Mouse (Mus musculus): ENCODE results near the gene Slc45a1. TPM values are rescaled to one million over a fixed set of nuclear protein-coding genes. Genes with fewer than 3 reads are reported as not detected.

Gene Slc45a1
- polyA plus RNA-seq, 1 experiment from 2014 or later: 10.5 TPM

- WGBS: 96% methylated on average over 20 of the region's 20 CpGs
- Histone ChIP-seq H3K4me2 (no peak overlapping the region), H3K4me3 (no peak overlapping the region), H3K9me3 (replicated peaks) (peaks cover 8% of the 10 kb centered on the region; the same call in 1 of the 2 replicates), H3K4me1 (0 out of 2 replicates have a peak, but pooled peaks cover 8% of the 10 kb centered on the region), H3K27ac (no peak overlapping the region), H3K36me3 (ENCODE audit: poor library complexity, severe bottlenecking) (no peaks in the 10 kb centered on the region), H3K9ac (no peak overlapping the region), H3K27me3 (no peaks in the 10 kb centered on the region)
- no peak for ATAC-seq
Measured at GRCm38 (mm10) chr4:150678789-150679188, 26.8 kb upstream of the Slc45a1 start.

GRCm38 (mm10) chr4:150677846-150678224 is 25.9 kb upstream of the Slc45a1 start:
- Histone ChIP-seq H3K9me3 (replicated peaks) (peaks cover 8% of the 10 kb centered on the region; the same call in 1 of the 2 replicates), H3K4me2 (peak overlapping the region; percentile 29; the same call in 1 of the 2 replicates), H3K4me3 (no peak overlapping the region), H3K9ac (no peak overlapping the region), H3K27ac (no peak overlapping the region), H3K4me1 (0 out of 2 replicates have a peak, but pooled peaks cover 8% of the 10 kb centered on the region), H3K36me3 (ENCODE audit: poor library complexity, severe bottlenecking) (no peaks in the 10 kb centered on the region), H3K27me3 (no peaks in the 10 kb centered on the region)
- 3% methylated on average over 4 of the region's 4 CpGs for WGBS
- ATAC-seq: no peak

GRCm38 (mm10) chr4:150677126-150677845 is 25.3 kb upstream of the Slc45a1 start:
- ATAC-seq: no peak
- Histone ChIP-seq H3K9me3 (replicated peaks) (peaks cover 8% of the 10 kb centered on the region; the same call in 1 of the 2 replicates), H3K36me3 (ENCODE audit: poor library complexity, severe bottlenecking) (no peaks in the 10 kb centered on the region), H3K4me1 (0 out of 2 replicates have a peak, but pooled peaks cover 8% of the 10 kb centered on the region), H3K9ac (no peak overlapping the region), H3K27me3 (no peaks in the 10 kb centered on the region), H3K4me2 (peak overlapping the region; percentile 29; the same call in 1 of the 2 replicates), H3K27ac (no peak overlapping the region), H3K4me3 (no peak overlapping the region)
- WGBS: 12% methylated on average over 10 of the region's 10 CpGs

- WGBS: 91% methylated on average over 13 of the region's 13 CpGs
Measured at GRCm38 (mm10) chr4:150676029-150676428, 24.1 kb upstream of the Slc45a1 start.

GRCm38 (mm10) chr4:150675274-150675673 is 23.3 kb upstream of the Slc45a1 start:
- Histone ChIP-seq H3K4me1 (0 out of 2 replicates have a peak, but pooled peaks cover 8% of the 10 kb centered on the region), H3K4me2 (no peak overlapping the region), H3K4me3 (no peak overlapping the region), H3K36me3 (ENCODE audit: poor library complexity, severe bottlenecking) (no peaks in the 10 kb centered on the region), H3K9ac (no peak overlapping the region), H3K27me3 (no peaks in the 10 kb centered on the region), H3K27ac (no peak overlapping the region), H3K9me3 (replicated peaks) (peaks cover 4% of the 10 kb centered on the region; the same call in 1 of the 2 replicates)
- 93% methylated on average over 10 of the region's 10 CpGs for WGBS
- no peak for ATAC-seq

More at GRCm38 (mm10) chr4:150676029-150676428, 24.1 kb upstream of the Slc45a1 start:
- Histone ChIP-seq H3K4me3 (no peak overlapping the region), H3K27ac (no peak overlapping the region), H3K9ac (no peak overlapping the region), H3K4me2 (no peak overlapping the region), H3K27me3 (no peaks in the 10 kb centered on the region), H3K36me3 (ENCODE audit: poor library complexity, severe bottlenecking) (no peaks in the 10 kb centered on the region), H3K9me3 (replicated peaks) (peaks cover 7% of the 10 kb centered on the region; the same call in 1 of the 2 replicates), H3K4me1 (0 out of 2 replicates have a peak, but pooled peaks cover 8% of the 10 kb centered on the region)
- ATAC-seq: no peak

GRCm38 (mm10) chr4:150665806-150666205 is 13.8 kb upstream of the Slc45a1 start:
- H3K36me3 ChIP-seq (ENCODE audit: poor library complexity, severe bottlenecking): no peaks in the 10 kb centered on the region
- no peak for ATAC-seq
- no peaks in the 10 kb centered on the region for H3K9me3 ChIP-seq (replicated peaks)
- no peak overlapping the region for H3K4me2 ChIP-seq
- WGBS: 87% methylated on average over 10 of the region's 10 CpGs
- H3K27ac ChIP-seq: no peak overlapping the region
- no peak overlapping the region for H3K4me3 ChIP-seq
- H3K27me3 ChIP-seq: peaks cover 15% of the 10 kb centered on the region
- peaks cover 12% of the 10 kb centered on the region for H3K4me1 ChIP-seq
- H3K9ac ChIP-seq: no peak overlapping the region

GRCm38 (mm10) chr4:150664726-150665125 is 12.8 kb upstream of the Slc45a1 start:
- Histone ChIP-seq H3K4me2 (no peak overlapping the region), H3K4me3 (no peak overlapping the region), H3K36me3 (ENCODE audit: poor library complexity, severe bottlenecking) (no peaks in the 10 kb centered on the region), H3K4me1 (peaks cover 12% of the 10 kb centered on the region), H3K9ac (no peak overlapping the region), H3K9me3 (replicated peaks) (no peaks in the 10 kb centered on the region), H3K27ac (no peak overlapping the region), H3K27me3 (peaks cover 18% of the 10 kb centered on the region)
- ATAC-seq: no peak
- WGBS: 81% methylated on average over 7 of the region's 7 CpGs

- Histone ChIP-seq H3K4me1 (peaks cover 12% of the 10 kb centered on the region), H3K27ac (no peak overlapping the region), H3K4me2 (no peak overlapping the region), H3K4me3 (no peak overlapping the region), H3K36me3 (ENCODE audit: poor library complexity, severe bottlenecking) (no peaks in the 10 kb centered on the region), H3K27me3 (peaks cover 18% of the 10 kb centered on the region), H3K9me3 (replicated peaks) (no peaks in the 10 kb centered on the region), H3K9ac (no peak overlapping the region)
- 55% methylated on average over 12 of the region's 12 CpGs for WGBS
- ATAC-seq: no peak
Measured at GRCm38 (mm10) chr4:150663192-150663591, 11.2 kb upstream of the Slc45a1 start.

- WGBS: 6% methylated on average over 13 of the region's 13 CpGs
- H3K9ac ChIP-seq: peak overlapping the region; percentile 13; the same call in 1 of the 2 replicates
Measured at GRCm38 (mm10) chr4:150661886-150662285, 9.9 kb upstream of the Slc45a1 start.

GRCm38 (mm10) chr4:150659926-150660610 is 8.1 kb upstream of the Slc45a1 start:
- H3K9ac ChIP-seq: no peak overlapping the region
- peaks cover 12% of the 10 kb centered on the region for H3K4me1 ChIP-seq
- no peaks in the 10 kb centered on the region for H3K36me3 ChIP-seq (ENCODE audit: poor library complexity, severe bottlenecking)
- no peak for ATAC-seq
- no peak overlapping the region for H3K4me2 ChIP-seq
- H3K27me3 ChIP-seq: peaks cover 21% of the 10 kb centered on the region
- WGBS: 80% methylated on average over 9 of the region's 9 CpGs
- no peaks in the 10 kb centered on the region for H3K9me3 ChIP-seq (replicated peaks)
- no peak overlapping the region for H3K4me3 ChIP-seq
- no peak overlapping the region for H3K27ac ChIP-seq

More at GRCm38 (mm10) chr4:150661886-150662285, 9.9 kb upstream of the Slc45a1 start:
- Histone ChIP-seq H3K27me3 (peaks cover 18% of the 10 kb centered on the region), H3K27ac (no peak overlapping the region), H3K4me2 (peak overlapping the region; percentile 52), H3K36me3 (ENCODE audit: poor library complexity, severe bottlenecking) (no peaks in the 10 kb centered on the region), H3K4me3 (peak overlapping the region; percentile 12), H3K4me1 (peaks cover 12% of the 10 kb centered on the region), H3K9me3 (replicated peaks) (no peaks in the 10 kb centered on the region)
- ATAC-seq: no peak

GRCm38 (mm10) chr4:150656504-150656903 is 4.5 kb upstream of the Slc45a1 start:
- H3K36me3 ChIP-seq (ENCODE audit: poor library complexity, severe bottlenecking): no peaks in the 10 kb centered on the region
- no peak overlapping the region for H3K4me2 ChIP-seq
- 81% methylated on average over 6 of the region's 6 CpGs for WGBS
- H3K27me3 ChIP-seq: peaks cover 34% of the 10 kb centered on the region
- ATAC-seq: no peak
- H3K4me3 ChIP-seq: no peak overlapping the region
- no peak overlapping the region for H3K9ac ChIP-seq
- H3K9me3 ChIP-seq (replicated peaks): no peaks in the 10 kb centered on the region
- H3K4me1 ChIP-seq: peaks cover 11% of the 10 kb centered on the region
- H3K27ac ChIP-seq: no peak overlapping the region

- Histone ChIP-seq H3K36me3 (ENCODE audit: poor library complexity, severe bottlenecking) (no peaks in the 10 kb centered on the region), H3K27me3 (peaks cover 30% of the 10 kb centered on the region), H3K4me1 (peaks cover 10% of the 10 kb centered on the region), H3K9me3 (replicated peaks) (no peaks in the 10 kb centered on the region), H3K4me3 (no peak overlapping the region), H3K9ac (0 out of 2 replicates have a peak overlapping the region, but pooled peaks have one; percentile 37), H3K4me2 (peak overlapping the region; percentile 26; the same call in 1 of the 2 replicates), H3K27ac (no peak overlapping the region)
- peak; percentile 73 for ATAC-seq
- WGBS: 6% methylated on average over 17 of the region's 17 CpGs
Measured at GRCm38 (mm10) chr4:150655989-150656388, 4.0 kb upstream of the Slc45a1 start.

All from forebrain, embryonic 13.5 days (tissue).